Mouse (Mus musculus) adrenal gland, postnatal 14 days (tissue): ENCODE measurements around the gene Styk1. TPM values are rescaled to one million over a fixed set of nuclear protein-coding genes. Genes with fewer than 3 reads are reported as not detected.

Source experiments
- DNase-seq: peaks from one replicate; pipeline ENCODE4 v3.0.0; 2021; ENCODE audit warnings: mixed read lengths
- long read RNA-seq, 2 experiments: library from polyadenylated mRNA; stranded (forward); transcript quantifications; one replicate each; pipeline ENCODE4 v2.0.0; 2021
- total RNA-seq: library from RNA; stranded (reverse); gene quantifications from 2 replicates; pipeline ENCODE4 v1.2.3, GENCODE M21; 2021

Styk1 gene
- total RNA-seq, result 0.23 and 0.63 TPM in 2 replicates
- long read RNA-seq, experiment 1, result 0 reads
- long read RNA-seq, experiment 2, result 0 reads

DNA sequence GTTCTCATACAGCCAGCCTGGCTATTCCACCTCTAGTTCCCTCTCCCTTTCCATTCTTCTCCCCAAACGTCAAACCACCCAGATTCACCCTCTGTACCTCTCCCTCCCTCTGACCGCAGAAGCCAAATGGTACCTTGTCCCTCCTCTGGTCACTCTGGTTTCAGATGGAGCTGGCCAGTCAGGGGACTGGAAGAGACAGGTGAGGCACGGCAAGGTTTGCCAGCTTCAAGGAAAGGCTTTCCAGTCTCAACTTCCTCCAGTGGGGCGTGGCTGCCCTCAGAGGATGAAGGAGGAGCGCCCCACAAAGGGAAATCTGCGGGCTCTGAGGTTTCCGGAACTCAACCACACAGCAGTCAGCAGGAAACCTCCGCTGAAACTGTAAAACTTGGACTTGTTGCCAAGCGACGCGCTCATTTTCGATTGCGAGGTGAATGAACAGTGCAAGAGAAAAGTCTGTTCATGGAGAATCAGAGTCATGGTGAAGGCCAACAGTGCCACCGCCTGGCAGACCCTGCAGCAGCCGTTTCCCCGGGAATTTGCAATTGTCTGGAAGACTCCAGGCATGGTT is at the start of gene Styk1:
TSS of gene Styk1 (minus strand) at position 246 of the 568 bp plus-strand sequence.
- peak; percentile 85 for DNase-seq

GRCm38 (mm10) chr6:131403036-131403435 is 49.6 kb upstream of the Styk1 start:
- no peak for DNase-seq

DNA sequence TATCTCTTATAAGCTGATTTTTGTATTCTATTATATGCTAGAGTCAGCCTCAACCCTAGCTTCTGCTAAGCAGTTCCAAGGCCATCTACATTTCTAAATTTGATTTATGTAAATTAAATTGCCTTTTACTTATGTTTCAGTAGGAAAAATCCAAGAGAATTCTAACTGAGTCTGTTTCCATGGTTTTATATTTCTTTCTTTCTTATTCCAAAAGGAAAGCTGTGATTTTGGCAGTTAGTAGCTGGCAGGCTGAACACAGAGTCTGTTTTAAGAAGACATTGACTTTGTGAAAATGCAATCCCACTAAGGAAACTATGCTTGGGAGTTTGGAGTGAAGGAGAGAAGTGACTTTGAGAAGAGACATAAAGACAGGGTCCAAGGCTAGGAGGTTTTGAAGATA is 49.2 kb upstream of the Styk1 start:
- no peak for DNase-seq

GRCm38 (mm10) chr6:131401259-131401658 is 47.9 kb upstream of the Styk1 start:
- DNase-seq, result no peak

DNA sequence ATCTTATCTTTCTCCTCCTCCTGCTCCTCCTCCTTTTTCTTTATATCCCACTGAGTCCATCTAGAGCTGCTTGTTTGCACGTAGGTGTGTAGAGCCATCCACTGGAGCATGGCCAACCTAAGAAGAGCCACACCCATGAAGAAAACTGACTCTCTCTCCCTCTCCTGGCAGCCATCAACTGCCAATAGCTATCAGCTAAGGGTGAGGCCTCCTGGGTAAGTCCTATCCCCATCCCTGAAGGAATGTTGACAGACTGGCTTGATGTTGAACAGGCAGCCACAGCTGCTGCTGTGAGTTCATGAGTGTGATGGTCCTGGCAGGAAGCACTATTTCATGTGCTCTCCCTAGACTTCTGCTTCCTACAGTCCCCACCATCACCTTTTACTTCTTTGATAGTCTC is 43.3 kb upstream of the Styk1 start:
- DNase-seq, result no peak

- DNase-seq, result no peak
Observed at GRCm38 (mm10) chr6:131393873-131394660, 40.7 kb upstream of the Styk1 start.

DNA sequence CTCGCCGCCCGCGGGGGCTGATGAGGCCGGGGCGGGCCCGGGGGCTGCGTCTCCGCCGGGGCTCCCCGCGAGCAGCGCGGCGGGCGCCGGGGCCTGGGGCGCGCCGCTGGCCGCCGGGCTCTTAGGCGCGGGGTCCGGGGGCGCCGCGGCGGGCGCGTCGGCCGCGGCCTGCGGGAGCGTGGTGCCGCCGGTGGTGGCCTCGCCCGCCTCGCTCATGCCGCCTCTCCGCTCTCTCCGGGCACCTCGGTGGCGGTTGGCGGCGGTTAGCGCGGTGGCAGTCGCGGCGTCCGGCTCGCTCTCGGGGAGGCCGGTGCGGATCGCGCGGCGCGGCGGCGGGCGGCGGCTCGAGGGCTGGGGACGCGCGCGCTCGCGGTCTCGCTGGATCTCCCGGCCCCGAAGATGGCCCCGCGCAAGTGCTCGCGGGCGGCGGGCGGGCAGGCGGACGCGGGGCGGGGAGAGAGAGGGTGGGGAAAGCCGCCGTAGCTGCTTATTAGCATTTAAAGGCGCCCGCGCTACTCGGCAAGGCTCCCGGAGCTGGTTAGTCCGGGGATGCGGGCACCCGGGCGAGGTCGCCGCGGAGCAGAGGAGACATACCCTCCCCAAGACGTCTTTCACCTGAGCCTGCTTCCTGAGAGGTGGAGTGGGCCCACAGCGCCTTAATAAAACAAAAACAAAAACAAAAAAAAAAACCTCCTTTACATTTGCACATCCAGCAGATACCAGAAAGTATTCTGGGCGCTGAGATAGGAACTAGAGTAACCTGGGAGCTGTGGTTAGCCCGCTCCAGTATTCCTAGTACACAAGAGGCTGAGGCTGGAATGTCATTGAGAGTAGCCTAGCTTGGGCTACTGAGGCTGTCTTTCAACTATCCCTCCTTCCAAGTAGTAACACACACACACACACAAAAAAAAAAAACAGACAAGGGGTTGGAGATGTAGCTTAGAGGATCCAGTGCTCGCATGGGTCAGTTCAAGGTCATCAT is 34.9 kb upstream of the Styk1 start, which contains the start of gene Ybx3:
TSS of gene Ybx3 (minus strand) at position 437 of the 982 bp plus-strand sequence.
- peak; percentile 94 for DNase-seq

DNA sequence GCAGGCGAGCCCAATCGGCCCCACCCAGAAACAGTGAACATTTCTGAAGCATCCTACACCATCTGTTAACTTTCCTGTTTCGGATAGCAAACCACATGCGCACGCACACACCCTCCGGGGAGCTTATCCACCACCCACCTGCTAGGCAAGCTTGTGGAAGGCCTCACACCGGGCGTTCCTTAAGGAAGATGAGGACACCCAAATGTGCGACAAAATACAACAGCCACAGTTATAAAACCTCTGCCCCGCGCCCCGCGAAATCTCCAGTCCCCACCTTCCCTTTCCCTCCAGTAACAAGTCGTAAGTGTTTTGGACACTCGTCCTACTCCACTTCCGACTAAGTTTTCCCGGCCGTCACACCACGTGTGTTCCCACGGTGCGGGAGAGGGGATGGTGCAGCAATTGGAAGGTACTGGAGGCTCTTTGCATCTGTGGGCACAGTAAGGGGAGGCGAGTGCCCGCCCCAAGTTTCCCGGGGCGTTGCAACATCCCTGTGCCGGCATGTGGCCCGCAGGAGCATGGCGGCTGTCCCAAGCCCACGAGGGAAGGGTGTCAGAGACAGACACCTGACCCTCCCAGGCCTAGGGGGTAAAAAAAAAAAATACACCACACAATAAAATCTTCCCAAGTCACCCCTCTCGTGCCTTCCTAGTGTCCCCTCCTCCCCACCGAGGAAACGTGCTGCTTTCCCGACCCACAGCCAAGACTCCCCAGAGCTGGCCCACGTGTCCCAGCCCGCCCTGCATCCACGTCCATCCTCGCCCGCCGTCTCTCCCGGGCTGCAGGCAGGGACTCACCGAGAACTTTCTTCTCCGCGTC is 34.0 kb upstream of the Styk1 start:
- DNase-seq, result peak; percentile 80

DNA sequence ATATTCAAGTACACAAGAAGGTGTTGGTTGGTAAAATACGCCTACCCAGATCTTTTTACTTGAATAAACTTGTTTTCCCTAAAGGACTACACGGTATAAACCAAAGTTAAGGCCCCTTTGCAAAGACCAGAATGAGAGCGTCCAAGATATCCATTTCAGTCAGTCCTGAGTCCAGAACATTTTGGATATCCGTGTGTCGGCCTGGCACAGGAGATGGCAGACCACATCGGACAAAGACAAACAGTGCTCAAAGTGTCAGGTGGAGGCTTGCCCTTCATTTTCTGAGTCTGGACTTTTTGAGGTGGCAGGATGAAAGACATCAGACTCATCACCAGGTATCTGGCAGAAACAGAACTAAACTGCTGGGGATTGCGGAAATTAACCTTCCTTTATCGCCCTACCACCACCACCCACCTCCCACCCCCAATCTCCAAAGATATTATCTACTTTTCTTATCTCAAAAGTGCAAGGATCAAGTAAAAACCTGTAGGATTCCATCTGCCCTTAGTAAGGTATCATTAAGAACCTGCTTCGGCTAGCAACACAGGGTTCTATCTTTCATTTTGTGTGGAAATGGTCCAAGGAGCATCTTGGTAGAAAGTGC is 33.1 kb upstream of the Styk1 start:
- no peak for DNase-seq

GRCm38 (mm10) chr6:131385469-131385868 is 32.1 kb upstream of the Styk1 start:
- DNase-seq, result no peak

GRCm38 (mm10) chr6:131383713-131384330 is 30.4 kb upstream of the Styk1 start:
- DNase-seq, result peak; percentile 30

DNA sequence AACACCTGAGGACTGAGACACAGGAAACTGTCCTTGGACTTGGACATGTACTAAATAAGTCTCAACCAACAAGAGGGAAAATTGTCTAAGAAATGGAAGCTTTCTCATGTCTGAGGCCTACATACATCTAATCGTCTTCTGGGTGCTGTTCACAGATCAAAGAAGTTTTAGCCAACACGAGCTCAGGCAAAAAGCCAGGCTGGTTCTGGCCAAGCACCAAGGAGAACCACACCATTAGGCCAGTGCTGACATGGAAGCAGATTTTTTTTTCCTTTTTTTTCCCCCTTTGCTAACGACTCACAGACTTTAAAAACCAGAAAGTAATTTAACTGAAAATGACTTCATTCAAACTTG is 29.6 kb upstream of the Styk1 start:
- peak; percentile 50 for DNase-seq

- peak; percentile 69 for DNase-seq
Observed at GRCm38 (mm10) chr6:131382232-131382983, 29.0 kb upstream of the Styk1 start.

DNA sequence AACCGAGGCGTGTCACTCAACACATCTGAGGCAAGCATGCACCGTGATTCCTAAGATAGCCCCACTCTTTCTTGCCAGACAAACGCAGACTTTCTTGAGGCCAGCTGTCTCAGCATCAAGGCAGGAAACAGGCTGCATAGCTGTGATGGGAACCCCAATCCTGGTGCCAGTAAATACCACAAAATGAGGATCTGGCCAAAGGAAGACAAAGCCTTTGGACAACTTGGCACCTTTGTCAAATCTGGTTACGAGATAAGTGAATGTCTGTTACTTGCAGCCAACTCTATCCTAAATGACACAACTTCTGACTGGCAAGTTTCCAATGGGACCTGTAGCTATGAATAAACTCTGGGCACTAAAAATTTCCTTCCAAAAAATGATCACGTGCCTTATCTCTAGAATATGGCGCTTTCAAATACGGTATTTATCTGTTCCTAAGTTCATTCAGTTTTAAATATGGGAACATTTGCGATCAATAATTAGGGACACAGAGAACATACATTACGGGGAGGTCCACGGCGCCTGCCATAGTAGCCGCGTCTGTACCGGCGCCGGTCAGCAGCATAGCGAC is 25.5 kb upstream of the Styk1 start:
- DNase-seq, result peak; percentile 18

- DNase-seq, result no peak
Observed at GRCm38 (mm10) chr6:131377378-131377777, 24.0 kb upstream of the Styk1 start.

- no peak for DNase-seq
Observed at GRCm38 (mm10) chr6:131374594-131375340, 21.4 kb upstream of the Styk1 start.

- DNase-seq, result no peak
Observed at GRCm38 (mm10) chr6:131373160-131373559, 19.8 kb upstream of the Styk1 start.

GRCm38 (mm10) chr6:131370767-131371166 is 17.4 kb upstream of the Styk1 start:
- DNase-seq, result no peak
